Mouse (Mus musculus) heart, postnatal 14 days (tissue): ENCODE measurements around the gene Rhno1. TPM values are rescaled to one million over a fixed set of nuclear protein-coding genes. Genes with fewer than 3 reads are reported as not detected.

Source experiments
- total RNA-seq, 2 experiments: library from RNA; stranded (reverse); gene quantifications; 2 replicates each; pipeline ENCODE4 v1.2.3; 2021

The Rhno1 gene
- total RNA-seq, 2 experiments from 2014 or later, result 10.3 to 12.9 TPM

Other genes starting within 250 kb of the Rhno1 start
- gene Tspan9, start 219.3 kb downstream of the Rhno1 start, total RNA-seq, result 100 to 1,000 TPM; 105 to 126 TPM
- gene Tead4, start 62.1 kb downstream of the Rhno1 start, total RNA-seq, result 1 to 10 TPM; 4.6 to 5.0 TPM
- 1 to 10 TPM; 8.0 to 8.3 TPM for gene Tulp3, start 7.1 kb downstream of the Rhno1 start, total RNA-seq
- 1 to 10 TPM; 4.1 to 6.3 TPM for gene Foxm1, start 56 bp upstream of the Rhno1 start, total RNA-seq
- gene Tex52, start 12.5 kb upstream of the Rhno1 start, total RNA-seq, result not detected
- gene Gm44596, start 12.6 kb upstream of the Rhno1 start, total RNA-seq, result not detected
- gene Nrip2, start 36.4 kb upstream of the Rhno1 start, total RNA-seq, result 1 to 10 TPM; 2.5 to 3.5 TPM
- 10 to 100 TPM; 22.3 to 23.2 TPM for gene Itfg2, start 62.0 kb upstream of the Rhno1 start, total RNA-seq
- 100 to 1,000 TPM; 259 to 278 TPM for gene Fkbp4, start 75.8 kb upstream of the Rhno1 start, total RNA-seq
- gene Pzp, start 163.8 kb upstream of the Rhno1 start, total RNA-seq, result 1 to 10 TPM in 1 of 2 experiments, under 1 TPM in 1; 1.00 to 1.1 TPM
- gene A2ml1, start 218.7 kb upstream of the Rhno1 start, total RNA-seq, result not detected